Mouse (Mus musculus) lung, postnatal 0 days (tissue): ENCODE measurements at regions not wholly inside any gene's neighbourhood (a gene's known extent, or its start where the extent isn't known, plus 50 kb on each side); places are given as distances from the start of the nearest gene placed in this dataset.

Experiments used
- ATAC-seq: fragments of 200-750 bp; cut with Nextera tagmentation; 2 replicates; pipeline ENCODE4 v1.8.0; 2017; ENCODE audit warnings: moderate library complexity
- DNase-seq: peaks from one replicate; pipeline ENCODE4 v3.0.0-alpha.2; 2016; ENCODE audit warnings: low spot score
- H3K27ac ChIP-seq: fragments of 300-500 bp; sonication (generic); 2 replicates; pipeline ENCODE4 v1.5.1; 2014; ENCODE audit warnings: antibody characterized with exemption, mild to moderate bottlenecking, low read length, mixed read lengths
- H3K27me3 ChIP-seq: fragments of 300-500 bp; sonication (generic); replicated peaks from 2 replicates; pipeline ENCODE4 v1.6.1; 2014; ENCODE audit warnings: low read length, mixed read lengths; ENCODE audit not compliant: insufficient read depth
- H3K36me3 ChIP-seq: fragments of 300-500 bp; sonication (generic); 2 replicates; pipeline ENCODE4 v1.6.1; 2014; ENCODE audit warnings: low read length, mixed read lengths; ENCODE audit not compliant: insufficient read depth
- H3K4me1 ChIP-seq: fragments of 300-500 bp; sonication (generic); 2 replicates; pipeline ENCODE4 v1.6.1; 2014; ENCODE audit warnings: antibody characterized with exemption, low read depth, low read length, mixed read lengths; ENCODE audit not compliant: insufficient read depth
- H3K4me2 ChIP-seq: fragments of 300-500 bp; sonication (generic); replicated peaks from 2 replicates; pipeline ENCODE4 v1.6.1; 2014; ENCODE audit warnings: low read depth, mild to moderate bottlenecking, low read length, moderate library complexity, mixed read lengths
- H3K4me3 ChIP-seq: fragments of 300-500 bp; sonication (generic); 2 replicates; pipeline ENCODE4 v1.5.1; 2014; ENCODE audit warnings: low read depth, low read length
- H3K9ac ChIP-seq: fragments of 300-500 bp; sonication (generic); replicated peaks from 2 replicates; pipeline ENCODE4 v1.6.1; 2014; ENCODE audit warnings: low read depth, mild to moderate bottlenecking
- H3K9me3 ChIP-seq: fragments of 300-500 bp; sonication (generic); 2 replicates; pipeline ENCODE4 v1.6.1; 2016; ENCODE audit warnings: low read length, mixed read lengths
- CTCF ChIP-seq: IDR thresholded peaks from 2 replicates; pipeline ENCODE4 v1.5.1; 2016; ENCODE audit warnings: antibody characterized with exemption, mild to moderate bottlenecking
- EP300 ChIP-seq: IDR thresholded peaks from 2 replicates; pipeline ENCODE4 v1.6.1; 2016; ENCODE audit warnings: antibody characterized with exemption, mild to moderate bottlenecking, control low read depth
- WGBS: fragments of 180-500 bp; shearing (Covaris S2); extraction: QIAGEN DNeasy Blood & Tissue Kit; methylation state at CpG from one replicate; pipeline ENCODE4 v1.1.7; 2014; 5-methylcytosine and 5-hydroxymethylcytosine counted together

GRCm38 (mm10) chr5:39260721-39261190 lies 384.1 kb upstream of the Clnk start:
- no peak overlapping the region for H3K4me2 ChIP-seq
- H3K4me3 ChIP-seq, result no peak overlapping the region
- H3K9ac ChIP-seq, result no peak overlapping the region
- no peaks in the 10 kb centered on the region for H3K4me1 ChIP-seq
- no peaks in the 10 kb centered on the region for H3K27me3 ChIP-seq
- no peak overlapping the region for H3K27ac ChIP-seq
- ATAC-seq (no peak), DNase-seq (no peak)
- H3K36me3 ChIP-seq, result no peaks in the 10 kb centered on the region
- TF ChIP-seq CTCF (no peak), EP300 (no peak)
- H3K9me3 ChIP-seq, result no peaks in the 10 kb centered on the region
- 40% methylated on average over 1 of the region's 1 CpGs for WGBS

DNA sequence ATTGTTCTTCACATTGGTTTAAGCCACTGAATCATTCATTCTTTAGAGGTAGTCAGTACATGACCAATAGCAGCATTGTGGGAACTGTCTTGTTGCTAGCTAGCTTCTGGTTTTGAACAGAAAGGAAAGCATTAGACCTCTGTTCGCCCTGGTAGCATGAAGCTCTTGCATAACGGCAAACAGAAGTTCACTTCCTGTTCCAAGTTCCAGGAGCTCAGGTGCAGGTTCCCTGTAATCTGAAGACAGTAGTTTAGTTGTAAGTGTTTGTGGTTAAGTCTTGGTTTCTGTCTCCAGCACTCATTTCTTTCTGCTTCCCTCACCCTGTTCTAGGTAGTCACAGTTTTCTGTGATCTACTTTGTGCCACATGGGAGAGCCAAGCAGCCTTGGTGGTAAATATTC lies 381.1 kb upstream of the Clnk start:
- Histone ChIP-seq H3K9ac (no peak overlapping the region), H3K4me2 (no peak overlapping the region), H3K9me3 (no peaks in the 10 kb centered on the region), H3K27me3 (no peaks in the 10 kb centered on the region), H3K36me3 (no peaks in the 10 kb centered on the region), H3K4me3 (no peak overlapping the region), H3K4me1 (no peaks in the 10 kb centered on the region), H3K27ac (no peak overlapping the region)
- 73% methylated on average over 2 of the region's 2 CpGs for WGBS
- TF ChIP-seq CTCF (no peak), EP300 (no peak)
- no peak for ATAC-seq
- DNase-seq, result no peak

DNA sequence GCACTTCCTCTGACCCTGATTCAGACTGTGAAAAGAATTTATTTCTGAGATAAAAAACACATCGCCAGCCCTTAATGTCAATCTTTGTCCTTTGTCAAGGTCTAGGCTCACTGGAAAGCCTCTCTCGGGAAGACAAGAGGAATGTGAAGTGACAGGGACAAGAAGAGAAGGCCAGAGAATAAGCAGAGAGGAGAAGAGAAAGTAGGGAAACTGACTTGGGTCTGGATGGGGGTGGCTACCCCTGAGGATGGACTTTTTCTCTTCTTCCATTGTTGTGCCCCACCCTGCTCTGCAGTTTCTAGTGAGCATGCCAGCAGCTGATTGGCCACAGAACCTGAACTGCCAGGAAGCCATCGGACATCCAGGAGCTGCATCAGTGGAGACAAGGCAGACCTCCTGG lies 375.6 kb upstream of the Clnk start:
- H3K4me1 ChIP-seq, result no peaks in the 10 kb centered on the region
- H3K9ac ChIP-seq, result no peak overlapping the region
- TF ChIP-seq CTCF (no peak), EP300 (no peak)
- no peak overlapping the region for H3K27ac ChIP-seq
- 31% methylated on average over 3 of the region's 3 CpGs for WGBS
- H3K4me3 ChIP-seq, result no peak overlapping the region
- no peak overlapping the region for H3K4me2 ChIP-seq
- no peaks in the 10 kb centered on the region for H3K27me3 ChIP-seq
- H3K36me3 ChIP-seq, result no peaks in the 10 kb centered on the region
- DNase-seq (no peak), ATAC-seq (no peak)
- H3K9me3 ChIP-seq, result no peaks in the 10 kb centered on the region

- H3K27me3 ChIP-seq, result no peaks in the 10 kb centered on the region
- DNase-seq (no peak), ATAC-seq (no peak)
- H3K4me3 ChIP-seq, result no peak overlapping the region
- H3K36me3 ChIP-seq, result no peaks in the 10 kb centered on the region
- no peak for TF ChIP-seq EP300
- no peak for TF ChIP-seq CTCF
- no peak overlapping the region for H3K27ac ChIP-seq
- H3K4me2 ChIP-seq, result no peak overlapping the region
- no peak overlapping the region for H3K9ac ChIP-seq
- H3K4me1 ChIP-seq, result no peaks in the 10 kb centered on the region
- H3K9me3 ChIP-seq, result no peaks in the 10 kb centered on the region
These were observed 374.4 kb upstream of the Clnk start for GRCm38 (mm10) chr5:39251021-39251420.

- Histone ChIP-seq H3K27ac (no peak overlapping the region), H3K4me2 (no peak overlapping the region), H3K36me3 (no peaks in the 10 kb centered on the region), H3K4me1 (no peaks in the 10 kb centered on the region), H3K4me3 (no peak overlapping the region), H3K9ac (no peak overlapping the region), H3K27me3 (no peaks in the 10 kb centered on the region), H3K9me3 (no peaks in the 10 kb centered on the region)
- DNase-seq, result peak; percentile 1
- ATAC-seq, result no peak
- no peak for TF ChIP-seq EP300
- TF ChIP-seq CTCF, result no peak
- whole genome bisulfite sequencing, result 64% methylated on average over 5 of the region's 5 CpGs
These were observed 343.1 kb upstream of the Clnk start for GRCm38 (mm10) chr5:39219698-39220097.

- Histone ChIP-seq H3K36me3 (no peaks in the 10 kb centered on the region), H3K4me3 (no peak overlapping the region), H3K9me3 (no peaks in the 10 kb centered on the region), H3K9ac (no peak overlapping the region), H3K27me3 (no peaks in the 10 kb centered on the region), H3K4me2 (no peak overlapping the region), H3K27ac (no peak overlapping the region), H3K4me1 (no peaks in the 10 kb centered on the region)
- ATAC-seq (no peak), DNase-seq (no peak)
- 93% methylated on average over 5 of the region's 5 CpGs for WGBS
- TF ChIP-seq CTCF (no peak), EP300 (no peak)
These were observed 339.7 kb upstream of the Clnk start for GRCm38 (mm10) chr5:39216326-39216725.

GRCm38 (mm10) chr5:39215016-39215415 lies 338.4 kb upstream of the Clnk start:
- ATAC-seq (no peak), DNase-seq (no peak)
- Histone ChIP-seq H3K9me3 (no peaks in the 10 kb centered on the region), H3K36me3 (no peaks in the 10 kb centered on the region), H3K4me3 (no peak overlapping the region), H3K9ac (no peak overlapping the region), H3K4me2 (no peak overlapping the region), H3K27me3 (no peaks in the 10 kb centered on the region), H3K4me1 (no peaks in the 10 kb centered on the region), H3K27ac (no peak overlapping the region)
- TF ChIP-seq CTCF (0 out of 2 replicates have a peak, but pooled peaks have one; percentile 4), EP300 (no peak)
- 57% methylated on average over 3 of the region's 3 CpGs for WGBS
